Mouse (Mus musculus): Measurements from ENCODE around the gene Emilin3.

DNA sequence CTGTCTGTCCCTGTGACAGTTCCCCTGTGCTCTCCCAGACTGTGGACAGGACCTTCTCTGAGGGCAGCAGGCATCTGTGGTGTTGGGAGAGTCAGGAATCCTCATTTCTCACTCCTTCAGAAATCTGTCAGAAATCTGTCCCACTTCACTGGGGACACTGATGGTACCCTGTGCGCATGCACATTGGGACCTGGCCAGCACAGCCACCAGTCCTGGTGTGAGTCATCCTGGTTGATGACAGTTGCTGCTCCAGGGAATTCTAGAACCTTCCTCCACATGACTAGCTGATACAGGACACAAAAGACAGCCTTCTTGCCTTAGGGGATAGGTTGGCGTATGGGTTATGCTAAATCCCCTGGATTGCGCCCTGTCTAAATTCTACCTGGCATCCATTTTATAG, 5.2 kb upstream of the Emilin3 start:
- no peak for TF ChIP-seq POLR2A (IDR thresholded peaks at IDR 0.05; ENCODE audit: insufficient read length, low read depth)
- no peak for TF ChIP-seq TCF12 (IDR thresholded peaks at IDR 0.05; ENCODE audit: insufficient read depth, poor library complexity, severe bottlenecking)
- no peak for TF ChIP-seq MYOD1 (IDR thresholded peaks at IDR 0.05; ENCODE audit: control insufficient read depth in 1 of 3, insufficient read length in 2 of 3, low read depth in 2 of 3)
- no peak for TF ChIP-seq USF1 (IDR thresholded peaks at IDR 0.05; ENCODE audit: low read depth)
- no peak for TF ChIP-seq POLR2AphosphoS2 (IDR thresholded peaks at IDR 0.05; ENCODE audit: insufficient read length, low read depth)
- no peak for TF ChIP-seq CEBPB (IDR thresholded peaks at IDR 0.05; ENCODE audit: insufficient read depth, poor library complexity, severe bottlenecking)
- peak in 1 of 3 experiments; percentile 33 for TF ChIP-seq MYOG (IDR thresholded peaks at IDR 0.05; ENCODE audit: control insufficient read depth in 1 of 3, insufficient read depth in 1 of 3, insufficient read length in 2 of 3, low read depth in 2 of 3)
- no peak for TF ChIP-seq E2F4 (IDR thresholded peaks at IDR 0.05; ENCODE audit: insufficient read depth)

All from myocyte (in vitro differentiated cells).